Mouse (Mus musculus) bone marrow, adult 2 months (tissue): Measurements from ENCODE around the gene Gpr152.

Source experiments
- CTCF ChIP-seq: fragments of 200-500 bp; IDR thresholded peaks from 2 replicates; pipeline ENCODE4 v1.5.1; 2011; ENCODE audit warnings: low read length, control low read depth; ENCODE audit not compliant: control insufficient read depth, insufficient read depth
- POLR2A ChIP-seq: fragments of 200-500 bp; IDR thresholded peaks from 2 replicates; pipeline ENCODE4 v1.6.1; 2011; ENCODE audit warnings: low read depth, mild to moderate bottlenecking, control low read depth, low read length, borderline replicate concordance; ENCODE audit not compliant: control insufficient read depth

DNA sequence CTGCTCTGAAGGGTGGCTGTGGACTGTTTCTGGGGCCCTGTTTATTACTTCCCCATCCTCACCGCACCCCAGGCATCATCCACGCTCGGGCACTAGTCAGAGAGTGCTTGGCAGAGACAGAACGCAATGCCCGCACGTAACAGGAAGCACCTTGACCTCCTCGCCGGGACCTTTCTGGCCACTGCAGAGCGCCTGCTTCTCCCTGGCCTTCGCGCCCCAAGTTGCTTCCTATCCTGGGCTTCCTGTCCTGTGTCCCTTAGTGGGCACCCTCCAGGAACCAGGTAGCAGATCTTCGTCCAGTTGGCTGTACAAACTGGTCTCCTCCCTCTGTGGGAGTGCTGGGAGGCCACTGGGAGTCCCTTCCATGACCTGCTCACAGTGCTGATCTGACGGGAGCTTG, 41.2 kb upstream of the Gpr152 start:
- TF ChIP-seq POLR2A = peak; percentile 22; the same call in 1 of the 2 replicates
- TF ChIP-seq CTCF = no peak
